In the genomic region with DNA sequence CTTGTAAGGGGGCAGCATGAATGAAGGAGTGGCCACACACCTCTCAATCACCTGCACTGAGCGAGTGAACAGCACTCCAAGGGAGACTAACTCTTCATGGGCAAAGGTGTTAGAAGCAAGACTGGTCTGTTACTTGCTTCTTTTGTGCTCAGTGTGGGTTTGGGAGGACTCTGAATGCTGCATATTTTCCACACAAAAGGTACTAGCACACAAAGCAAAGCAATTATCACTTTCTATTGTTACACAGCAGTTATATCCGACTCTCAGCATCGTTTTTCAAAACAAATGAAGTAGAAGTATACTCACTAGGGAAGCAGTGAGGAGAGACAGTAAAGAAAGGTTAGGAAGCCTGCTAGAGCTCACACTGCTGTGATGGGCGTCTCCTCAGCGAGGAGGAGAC, we compare ENCODE assay signal across 32 mouse cellular contexts.
"Had no signal": no experiment of that assay in that cellular context is flagged by ENCODE, and none has a peak within 500 bp of the region (broad histone marks: within the 10 kb centered on the region; RNA-seq: fewer than 3 reads in every experiment).

No protein-coding gene starts in this region.

- H3K9me3 ChIP-seq: limb, embryonic 10.5 days; limb, embryonic 13.5 days; limb, embryonic 15.5 days; liver, embryonic 12.5 days; liver, embryonic 13.5 days; liver, embryonic 15.5 days; lung, embryonic 15.5 days; megakaryocyte, embryonic 14.5 days; midbrain, embryonic 12.5 days; midbrain, embryonic 13.5 days; midbrain, embryonic 15.5 days; neural tube, embryonic 12.5 days had no signal

- H3K4me3 ChIP-seq: limb, embryonic 10.5 days; limb, embryonic 12.5 days; limb, embryonic 13.5 days; limb, embryonic 15.5 days; liver, embryonic 12.5 days; liver, embryonic 13.5 days; liver, embryonic 15.5 days; lung, embryonic 15.5 days; megakaryocyte, embryonic 14.5 days; midbrain, embryonic 10.5 days; midbrain, embryonic 12.5 days; midbrain, embryonic 13.5 days; midbrain, embryonic 15.5 days; myocyte; neural tube, embryonic 12.5 days had no signal

- H3K4me2 ChIP-seq: limb, embryonic 12.5 days; limb, embryonic 13.5 days; limb, embryonic 15.5 days; liver, embryonic 11.5 days; liver, embryonic 12.5 days; liver, embryonic 13.5 days; liver, embryonic 15.5 days; lung, embryonic 14.5 days; lung, embryonic 15.5 days; midbrain, embryonic 11.5 days; midbrain, embryonic 12.5 days; midbrain, embryonic 13.5 days; midbrain, embryonic 15.5 days; neural tube, embryonic 12.5 days had no signal

- H3K4me1 ChIP-seq: limb, embryonic 10.5 days; limb, embryonic 12.5 days; limb, embryonic 13.5 days; limb, embryonic 15.5 days; liver, embryonic 12.5 days; liver, embryonic 13.5 days; liver, embryonic 15.5 days; lung, embryonic 15.5 days; midbrain, embryonic 10.5 days; midbrain, embryonic 12.5 days; midbrain, embryonic 13.5 days; midbrain, embryonic 15.5 days; neural tube, embryonic 12.5 days had no signal

- ATAC-seq: liver, embryonic 12.5 days; liver, postnatal 0 days; lung, postnatal 0 days; midbrain, embryonic 13.5 days; midbrain, embryonic 15.5 days; midbrain, embryonic 16.5 days had no signal

- DNase-seq: left cerebral cortex, postnatal 4 days; liver; liver, embryonic 13.5 days; liver, postnatal 0 days; lung, adult 18-20 months; lung, adult 2 months; lung, embryonic 14.5 days; lung, postnatal 10 days; lung, postnatal 14 days; lung, postnatal 36 days; lung, postnatal 4 days; midbrain, embryonic 14.5 days had no signal

- H3K27ac ChIP-seq: limb, embryonic 10.5 days; limb, embryonic 12.5 days; limb, embryonic 13.5 days; limb, embryonic 15.5 days; liver, embryonic 12.5 days; liver, embryonic 13.5 days; liver, embryonic 14.5 days; liver, embryonic 15.5 days; lung, embryonic 15.5 days; macrophage; midbrain, embryonic 10.5 days; midbrain, embryonic 12.5 days; midbrain, embryonic 13.5 days; midbrain, embryonic 15.5 days; neural tube, embryonic 12.5 days had no signal

- H3K9ac ChIP-seq: limb, embryonic 12.5 days; limb, embryonic 13.5 days; limb, embryonic 15.5 days; liver, embryonic 12.5 days; liver, embryonic 13.5 days; liver, embryonic 14.5 days; liver, embryonic 15.5 days; liver, postnatal 0 days; lung, embryonic 14.5 days; lung, embryonic 15.5 days; midbrain, embryonic 12.5 days; midbrain, embryonic 13.5 days; midbrain, embryonic 15.5 days; neural tube, embryonic 12.5 days had no signal

- H3K27me3 ChIP-seq: limb, embryonic 12.5 days; limb, embryonic 13.5 days; limb, embryonic 15.5 days; liver, embryonic 12.5 days; liver, embryonic 13.5 days; liver, embryonic 15.5 days; lung, embryonic 15.5 days; megakaryocyte, embryonic 14.5 days; midbrain, embryonic 12.5 days; midbrain, embryonic 13.5 days; midbrain, embryonic 15.5 days; neural tube, embryonic 12.5 days had no signal
